Mouse (Mus musculus) kidney, postnatal 0 days (tissue): ENCODE results near the gene Samd4b. TPM values are rescaled to one million over a fixed set of nuclear protein-coding genes. Genes with fewer than 3 reads are reported as not detected.
A peak's percentile ranks its signal among the peaks of the same experiment; 100 is the strongest.

Source experiments
- ATAC-seq: fragments of 200-750 bp; cut with Nextera tagmentation; replicated peaks from 2 replicates; pipeline ENCODE4 v1.8.0; 2017; ENCODE audit warnings: low read depth, moderate number of reproducible peaks, moderate TSS enrichment, moderate library complexity; ENCODE audit not compliant: low FRiP score
- DNase-seq: peaks from one replicate; pipeline ENCODE4 v3.0.0-alpha.2; 2016; ENCODE audit warnings: low spot score
- H3K27ac ChIP-seq: fragments of 300-500 bp; sonication (generic); 2 replicates; pipeline ENCODE4 v1.5.1; 2014; ENCODE audit warnings: mild to moderate bottlenecking
- H3K27me3 ChIP-seq: fragments of 300-500 bp; sonication (generic); 2 replicates; pipeline ENCODE4 v1.6.1; 2014; ENCODE audit warnings: low read length, mixed read lengths; ENCODE audit not compliant: insufficient read depth
- H3K36me3 ChIP-seq: fragments of 300-500 bp; sonication (generic); 2 replicates; pipeline ENCODE4 v1.6.1; 2014; ENCODE audit warnings: low read length, mixed read lengths; ENCODE audit not compliant: insufficient read depth
- H3K4me1 ChIP-seq: fragments of 300-500 bp; sonication (generic); replicated peaks from 2 replicates; pipeline ENCODE4 v1.6.1; 2014; ENCODE audit warnings: antibody characterized with exemption, low read length, mixed read lengths; ENCODE audit not compliant: insufficient read depth
- H3K4me2 ChIP-seq: fragments of 300-500 bp; sonication (generic); 2 replicates; pipeline ENCODE4 v1.6.1; 2014; ENCODE audit warnings: mild to moderate bottlenecking, low read length, moderate library complexity, mixed read lengths
- H3K4me3 ChIP-seq: fragments of 300-500 bp; sonication (generic); replicated peaks from 2 replicates; pipeline ENCODE4 v1.5.1; 2014; ENCODE audit warnings: low read depth, low read length
- H3K9ac ChIP-seq: fragments of 300-500 bp; sonication (generic); 2 replicates; pipeline ENCODE4 v1.6.1; 2014; ENCODE audit warnings: low read depth, low read length
- H3K9me3 ChIP-seq: fragments of 300-500 bp; sonication (generic); replicated peaks from 2 replicates; pipeline ENCODE4 v1.6.1; 2016; ENCODE audit warnings: low read length, inconsistent platforms, mixed read lengths
- CTCF ChIP-seq: IDR thresholded peaks from 2 replicates; pipeline ENCODE4 v1.5.1; 2016; ENCODE audit warnings: antibody characterized with exemption, low read depth, mild to moderate bottlenecking, moderate library complexity
- WGBS: fragments of 180-500 bp; shearing (Covaris S2); extraction: QIAGEN DNeasy Blood & Tissue Kit; methylation state at CpG from one replicate; pipeline ENCODE4 v1.1.7; 2014; 5-methylcytosine and 5-hydroxymethylcytosine counted together
- polyA plus RNA-seq: library from polyadenylated mRNA; unstranded; fragments of >200 nt; fragmentation: Nextera tagmentation; extraction: Ambion mirVana; gene quantifications from 2 replicates; pipeline ENCODE4 v1.2.1, GENCODE M21; 2015

Gene Samd4b
- polyA plus RNA-seq, 1 experiment from 2014 or later, result 19.5 TPM

- Histone ChIP-seq H3K36me3 (no peaks in the 10 kb centered on the region), H3K4me3 (no peak overlapping the region), H3K4me1 (peaks cover 66% of the 10 kb centered on the region), H3K4me2 (no peak overlapping the region), H3K27ac (peak overlapping the region; percentile 47; the same call in 1 of the 2 replicates), H3K9ac (no peak overlapping the region), H3K9me3 (no peaks in the 10 kb centered on the region), H3K27me3 (no peaks in the 10 kb centered on the region)
- DNase-seq (no peak), ATAC-seq (no peak)
- TF ChIP-seq CTCF, result no peak
- WGBS, result 67% methylated on average over 8 of the region's 8 CpGs
Measured at GRCm38 (mm10) chr7:28583570-28584344, 14.2 kb downstream of the Samd4b start.

GRCm38 (mm10) chr7:28582841-28583240 lies 15.1 kb downstream of the Samd4b start:
- Histone ChIP-seq H3K36me3 (no peaks in the 10 kb centered on the region), H3K27ac (peak overlapping the region; percentile 36; the same call in 1 of the 2 replicates), H3K9me3 (no peaks in the 10 kb centered on the region), H3K4me2 (no peak overlapping the region), H3K9ac (no peak overlapping the region), H3K27me3 (no peaks in the 10 kb centered on the region), H3K4me3 (no peak overlapping the region), H3K4me1 (peaks cover 66% of the 10 kb centered on the region)
- TF ChIP-seq CTCF, result no peak
- no peak for ATAC-seq
- no peak for DNase-seq
- 78% methylated on average over 11 of the region's 11 CpGs for WGBS

GRCm38 (mm10) chr7:28581721-28582120 lies 16.2 kb downstream of the Samd4b start:
- Histone ChIP-seq H3K36me3 (no peaks in the 10 kb centered on the region), H3K27ac (no peak overlapping the region), H3K9me3 (no peaks in the 10 kb centered on the region), H3K9ac (no peak overlapping the region), H3K4me3 (no peak overlapping the region), H3K4me1 (peaks cover 65% of the 10 kb centered on the region), H3K4me2 (no peak overlapping the region), H3K27me3 (no peaks in the 10 kb centered on the region)
- TF ChIP-seq CTCF, result no peak
- ATAC-seq (no peak), DNase-seq (no peak)
- WGBS, result 84% methylated on average over 4 of the region's 4 CpGs

- H3K9ac ChIP-seq, result no peak overlapping the region
- H3K27me3 ChIP-seq, result no peaks in the 10 kb centered on the region
- ATAC-seq, result no peak
- TF ChIP-seq CTCF, result no peak
- H3K4me1 ChIP-seq, result peaks cover 70% of the 10 kb centered on the region
- H3K4me2 ChIP-seq, result no peak overlapping the region
- no peaks in the 10 kb centered on the region for H3K36me3 ChIP-seq
- H3K27ac ChIP-seq, result peak overlapping the region; percentile 97
- DNase-seq, result no peak
- H3K9me3 ChIP-seq, result no peaks in the 10 kb centered on the region
- H3K4me3 ChIP-seq, result no peak overlapping the region
- 56% methylated on average over 5 of the region's 5 CpGs for WGBS
Measured at GRCm38 (mm10) chr7:28579826-28580225, 18.1 kb downstream of the Samd4b start.

GRCm38 (mm10) chr7:28578543-28579053 lies 19.3 kb downstream of the Samd4b start:
- TF ChIP-seq CTCF, result no peak
- H3K4me2 ChIP-seq, result no peak overlapping the region

GRCm38 (mm10) chr7:28577826-28578542 lies 20.0 kb downstream of the Samd4b start:
- 51% methylated on average over 9 of the region's 9 CpGs for WGBS
- Histone ChIP-seq H3K9me3 (no peaks in the 10 kb centered on the region), H3K9ac (peak overlapping the region; percentile 42; the same call in 1 of the 2 replicates), H3K36me3 (no peaks in the 10 kb centered on the region), H3K4me1 (peaks cover 63% of the 10 kb centered on the region), H3K4me3 (no peak overlapping the region), H3K27ac (peak overlapping the region; percentile 97), H3K4me2 (peak overlapping the region; percentile 13), H3K27me3 (no peaks in the 10 kb centered on the region)
- ATAC-seq (peak; percentile 84), DNase-seq (peak; percentile 52)
- no peak for TF ChIP-seq CTCF

More at GRCm38 (mm10) chr7:28578543-28579053, 19.3 kb downstream of the Samd4b start:
- H3K9ac ChIP-seq, result no peak overlapping the region
- no peaks in the 10 kb centered on the region for H3K27me3 ChIP-seq
- H3K9me3 ChIP-seq, result no peaks in the 10 kb centered on the region
- DNase-seq, result no peak
- peak overlapping the region; percentile 97 for H3K27ac ChIP-seq
- no peak overlapping the region for H3K4me3 ChIP-seq
- no peak for ATAC-seq
- 58% methylated on average over 5 of the region's 5 CpGs for WGBS
- peaks cover 64% of the 10 kb centered on the region for H3K4me1 ChIP-seq
- H3K36me3 ChIP-seq, result no peaks in the 10 kb centered on the region
